Mouse (Mus musculus) myocyte (in vitro differentiated cells): Measurements from ENCODE around the gene Ptrhd1.
A peak's percentile ranks its signal among the peaks of the same experiment; 100 is the strongest.

ENCODE experiments used
- CEBPB ChIP-seq: IDR thresholded peaks from 2 replicates; pipeline ENCODE4 v1.6.1; 2011; ENCODE audit warnings: mild to moderate bottlenecking, moderate library complexity; ENCODE audit not compliant: poor library complexity, insufficient read depth, severe bottlenecking
- E2F4 ChIP-seq: IDR thresholded peaks from one replicate; pipeline ENCODE4 v1.6.1; 2011; ENCODE audit warnings: mild to moderate bottlenecking, control low read depth, moderate library complexity; ENCODE audit not compliant: insufficient read depth
- MAX ChIP-seq: IDR thresholded peaks from one replicate; pipeline ENCODE4 v1.6.1; 2011; ENCODE audit warnings: low read depth, mild to moderate bottlenecking, control low read depth
- MYOD1 ChIP-seq, 3 experiments: IDR thresholded peaks; one replicate each; pipeline ENCODE4 v1.6.1; 2011; ENCODE audit warnings: control low read depth in 2 of 3, low read depth in 2 of 3, mild to moderate bottlenecking in 2 of 3, moderate library complexity in 1 of 3; ENCODE audit not compliant: insufficient read length in 2 of 3, control insufficient read depth in 1 of 3
- MYOG ChIP-seq, 3 experiments: IDR thresholded peaks; one replicate each; pipeline ENCODE4 v1.6.1; 2011; ENCODE audit warnings: control low read depth in 2 of 3, low read depth in 2 of 3, mild to moderate bottlenecking in 2 of 3; ENCODE audit not compliant: insufficient read length in 2 of 3, control insufficient read depth in 1 of 3, insufficient read depth in 1 of 3
- POLR2A ChIP-seq: IDR thresholded peaks from one replicate; pipeline ENCODE4 v1.6.1; 2011; ENCODE audit warnings: low read depth, mild to moderate bottlenecking, control low read depth, moderate library complexity; ENCODE audit not compliant: insufficient read length
- POLR2AphosphoS2 ChIP-seq: IDR thresholded peaks from one replicate; pipeline ENCODE4 v1.6.1; 2011; ENCODE audit warnings: low read depth, control low read depth; ENCODE audit not compliant: insufficient read length
- REST ChIP-seq: IDR thresholded peaks from one replicate; pipeline ENCODE4 v1.6.1; 2011; ENCODE audit warnings: mild to moderate bottlenecking, control low read depth, moderate library complexity; ENCODE audit not compliant: insufficient read depth, insufficient read length
- SRF ChIP-seq: IDR thresholded peaks from one replicate; pipeline ENCODE4 v1.6.1; 2011; ENCODE audit warnings: low read depth; ENCODE audit not compliant: control insufficient read depth, insufficient read length
- TCF12 ChIP-seq: IDR thresholded peaks from one replicate; pipeline ENCODE4 v1.6.1; 2011; ENCODE audit warnings: mild to moderate bottlenecking, control low read depth; ENCODE audit not compliant: poor library complexity, insufficient read depth, severe bottlenecking
- USF1 ChIP-seq: IDR thresholded peaks from one replicate; pipeline ENCODE4 v1.6.1; 2011; ENCODE audit warnings: low read depth, mild to moderate bottlenecking, control low read depth, moderate library complexity

GRCm38 (mm10) chr12:4206106-4206505 lies 27.7 kb upstream of the Ptrhd1 start:
- no peak for TF ChIP-seq POLR2A
- no peak for TF ChIP-seq TCF12
- no peak for TF ChIP-seq E2F4
- TF ChIP-seq MAX: no peak
- TF ChIP-seq CEBPB: no peak
- no peak for TF ChIP-seq REST
- TF ChIP-seq MYOD1 (IDR thresholded peaks at IDR 0.05; ENCODE audit: control insufficient read depth in 1 of 3, insufficient read length in 2 of 3, low read depth in 2 of 3): no peak
- TF ChIP-seq MYOG (IDR thresholded peaks at IDR 0.05; ENCODE audit: control insufficient read depth in 1 of 3, insufficient read depth in 1 of 3, insufficient read length in 2 of 3, low read depth in 2 of 3): peak in 1 of 3 experiments; percentile 3
- no peak for TF ChIP-seq USF1
- no peak for TF ChIP-seq POLR2AphosphoS2
- TF ChIP-seq SRF: no peak
